Mouse (Mus musculus) ES-E14 (cell line): ENCODE data around the gene Sec14l2. TPM values are rescaled to one million over a fixed set of nuclear protein-coding genes. Genes with fewer than 3 reads are reported as not detected.
"Not testable (repeated sequence)": the region's sequence is repeated elsewhere in the genome, so short reads cannot be mapped to it uniquely, and the experiment has no call there.

ENCODE experiments used
- DNase-seq: peaks from one replicate; pipeline ENCODE4 v3.0.0-alpha.2; 2013; ENCODE audit warnings: low read depth, low spot score
- H3K27ac ChIP-seq: 2 replicates; pipeline ENCODE4 v1.5.1; 2012; ENCODE audit warnings: low read depth, mild to moderate bottlenecking, low read length, moderate library complexity, mixed read lengths; ENCODE audit not compliant: poor library complexity, insufficient read depth, severe bottlenecking
- H3K36me3 ChIP-seq: 2 replicates; pipeline ENCODE4 v1.6.1; 2012; ENCODE audit warnings: mild to moderate bottlenecking, low read length, moderate library complexity, mixed read lengths; ENCODE audit not compliant: control insufficient read depth, poor library complexity, insufficient read depth, severe bottlenecking
- H3K4me1 ChIP-seq, 2 experiments: fragments of 150-350 bp in 1 of 2; sonication (generic) in 1 of 2; 2 replicates each; pipeline ENCODE4 v1.6.1; 2012; ENCODE audit warnings: low read length in 2 of 2, mild to moderate bottlenecking in 1 of 2, mixed read lengths in 1 of 2; ENCODE audit not compliant: control insufficient read depth in 2 of 2, insufficient read depth in 2 of 2, poor library complexity in 1 of 2
- H3K4me3 ChIP-seq, 2 experiments: fragments of 150-350 bp in 1 of 2; sonication (generic) in 1 of 2; 2 replicates each; pipeline ENCODE4 v1.5.1; 2012; ENCODE audit warnings: low read length in 2 of 2, low read depth in 1 of 2, mild to moderate bottlenecking in 1 of 2, mixed read lengths in 1 of 2; ENCODE audit not compliant: insufficient read depth in 1 of 2, poor library complexity in 1 of 2, severe bottlenecking in 1 of 2
- H3K9ac ChIP-seq: 2 replicates; pipeline ENCODE4 v1.6.1; 2012; ENCODE audit warnings: low read depth, mild to moderate bottlenecking, low read length, mixed read lengths; ENCODE audit not compliant: poor library complexity, insufficient read depth, severe bottlenecking
- H3K9me3 ChIP-seq: fragments of 150-350 bp; sonication (generic); 2 replicates; pipeline ENCODE4 v1.6.1; 2012; ENCODE audit warnings: low read depth, mild to moderate bottlenecking, low read length; ENCODE audit not compliant: control insufficient read depth, insufficient read depth
- CHD2 ChIP-seq: IDR thresholded peaks from 2 replicates; pipeline ENCODE4 v1.6.1; 2014; ENCODE audit warnings: mild to moderate bottlenecking, low read depth, low read length, inconsistent platforms
- HCFC1 ChIP-seq: IDR thresholded peaks from 2 replicates; pipeline ENCODE4 v1.6.1; 2012; ENCODE audit warnings: low read length, inconsistent platforms, borderline replicate concordance; ENCODE audit not compliant: insufficient read depth
- MAFK ChIP-seq: IDR thresholded peaks from 2 replicates; pipeline ENCODE4 v1.6.1; 2014; ENCODE audit warnings: mild to moderate bottlenecking, low read depth, low read length, inconsistent platforms; ENCODE audit not compliant: insufficient read depth
- ZC3H11A ChIP-seq: IDR thresholded peaks from 2 replicates; pipeline ENCODE4 v1.6.1; 2012; ENCODE audit warnings: low read depth, mild to moderate bottlenecking, inconsistent platforms, low read length, borderline replicate concordance
- ZNF384 ChIP-seq: IDR thresholded peaks from 2 replicates; pipeline ENCODE4 v1.6.1; 2012; ENCODE audit warnings: low read depth, low read length, inconsistent platforms
- in situ Hi-C, 2 experiments: fragments of 600-800 bp; cut with MboI; formaldehyde crosslinking; loops; one replicate each; pipeline ENCODE4 v1.15.1; 2025; ENCODE audit warnings: low sequenced_read_pairs in 2 of 2, inconsistent platforms in 1 of 2; ENCODE audit not compliant: unreplicated experiment in 2 of 2
- total RNA-seq: library from RNA; depleted of rRNA; stranded (reverse); fragments of 300-350 nt; gene quantifications from 2 replicates; pipeline ENCODE4 v1.2.3, GENCODE M21; 2012

Sec14l2 gene
- total RNA-seq, 1 experiment = 7.9 TPM

DNA sequence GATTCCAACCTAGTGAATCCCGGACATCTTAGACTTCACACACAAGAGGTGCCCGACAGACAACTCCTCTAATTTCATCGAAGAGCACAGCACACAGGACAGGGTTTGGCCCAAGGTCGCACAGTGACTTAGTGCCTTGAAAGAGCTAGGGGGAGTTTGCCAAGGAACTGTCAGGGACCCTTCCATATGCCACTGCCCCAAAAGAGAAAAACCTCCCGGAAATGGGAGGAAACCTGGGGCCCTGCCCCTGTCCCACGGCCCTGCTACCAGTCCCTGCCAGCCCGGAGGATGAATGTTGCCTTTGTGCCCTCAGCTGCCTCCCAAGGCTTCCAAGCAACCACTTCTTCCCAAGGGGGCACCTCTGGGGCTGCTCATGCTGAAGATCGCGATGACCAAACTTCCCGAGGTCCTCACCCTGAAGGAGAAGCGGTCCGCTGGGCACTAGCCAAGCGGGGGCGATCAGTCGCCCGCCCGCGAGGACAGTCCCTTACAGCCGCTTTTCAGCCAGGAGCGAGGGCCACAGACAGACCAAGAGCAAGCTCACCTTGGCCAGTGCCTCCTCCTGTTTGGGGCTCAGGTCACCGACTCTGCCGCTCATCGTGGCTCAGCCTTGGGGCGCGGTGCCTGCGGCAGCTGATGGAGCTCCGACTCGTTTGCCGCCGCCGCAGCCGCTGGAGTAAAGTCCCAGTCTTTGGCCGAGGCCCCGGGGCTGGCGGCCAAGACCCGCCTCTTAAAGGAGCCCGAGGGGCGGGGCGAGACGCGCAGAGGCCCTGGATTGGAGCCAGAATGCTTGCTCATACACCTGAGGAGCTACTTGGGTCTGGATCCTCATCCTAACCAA lies 4.9 kb downstream of the Sec14l2 start:
- in situ Hi-C loops = no loop called here
- peak overlapping the region; percentile 60 to 81 for H3K4me3 ChIP-seq
- no peak for TF ChIP-seq HCFC1
- TF ChIP-seq ZC3H11A = no peak
- no peak for TF ChIP-seq CHD2
- TF ChIP-seq ZNF384 = no peak
- TF ChIP-seq MAFK = no peak
- no peak overlapping the region for H3K27ac ChIP-seq
- H3K9ac ChIP-seq = peak overlapping the region; percentile 63
- no peaks in the 10 kb centered on the region for H3K9me3 ChIP-seq
- peaks cover 2 to 13% of the 10 kb centered on the region in 2 experiments; a peak in 2 of 4 replicates for H3K4me1 ChIP-seq
- DNase-seq = peak; percentile 68
- H3K36me3 ChIP-seq = no peaks in the 10 kb centered on the region

DNA sequence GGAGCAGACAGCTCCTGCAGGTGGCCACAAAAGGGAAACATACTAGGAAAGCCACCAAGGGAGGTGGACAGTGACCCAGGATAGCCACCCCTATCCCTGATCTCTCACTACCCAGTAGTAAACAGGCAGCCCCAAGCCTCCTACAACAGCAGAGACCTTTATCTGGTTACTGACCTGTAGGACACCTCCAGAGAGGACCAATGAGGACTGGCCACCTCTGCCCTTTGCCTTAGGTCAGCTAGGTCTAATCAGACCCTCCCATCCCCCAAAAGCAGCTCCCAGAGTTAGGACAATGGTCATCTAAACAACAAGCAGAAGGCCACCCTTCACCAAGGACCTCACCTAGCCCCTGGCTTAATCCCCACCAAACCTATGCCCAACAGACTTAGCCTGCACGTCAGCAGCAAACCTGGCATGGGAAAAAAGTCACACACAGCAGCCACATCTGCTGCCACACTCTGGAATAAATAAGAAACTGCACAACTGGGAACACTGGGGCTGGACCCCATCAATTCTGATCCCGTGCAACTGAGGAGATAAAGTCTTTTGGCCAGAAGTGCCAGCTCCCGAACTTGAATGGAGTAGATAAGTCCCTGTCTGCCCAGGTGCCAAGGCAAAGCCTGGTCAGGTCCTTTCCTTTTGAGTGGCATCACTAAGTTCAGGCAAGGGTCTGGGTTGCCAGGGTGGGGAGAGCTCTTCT lies 5.7 kb downstream of the Sec14l2 start:
- Histone ChIP-seq H3K9ac (no peak overlapping the region), H3K9me3 (no peaks in the 10 kb centered on the region), H3K27ac (no peak overlapping the region), H3K4me3 (no peak overlapping the region; a peak in 1 of 4 replicates), H3K36me3 (no peaks in the 10 kb centered on the region), H3K4me1 (peaks cover 0 to 9% of the 10 kb centered on the region in 2 experiments; a peak in 1 of 4 replicates)
- in situ Hi-C loops = no loop called here
- DNase-seq = no peak
- TF ChIP-seq ZNF384 (no peak), MAFK (no peak), ZC3H11A (no peak), CHD2 (no peak), HCFC1 (no peak)

DNA sequence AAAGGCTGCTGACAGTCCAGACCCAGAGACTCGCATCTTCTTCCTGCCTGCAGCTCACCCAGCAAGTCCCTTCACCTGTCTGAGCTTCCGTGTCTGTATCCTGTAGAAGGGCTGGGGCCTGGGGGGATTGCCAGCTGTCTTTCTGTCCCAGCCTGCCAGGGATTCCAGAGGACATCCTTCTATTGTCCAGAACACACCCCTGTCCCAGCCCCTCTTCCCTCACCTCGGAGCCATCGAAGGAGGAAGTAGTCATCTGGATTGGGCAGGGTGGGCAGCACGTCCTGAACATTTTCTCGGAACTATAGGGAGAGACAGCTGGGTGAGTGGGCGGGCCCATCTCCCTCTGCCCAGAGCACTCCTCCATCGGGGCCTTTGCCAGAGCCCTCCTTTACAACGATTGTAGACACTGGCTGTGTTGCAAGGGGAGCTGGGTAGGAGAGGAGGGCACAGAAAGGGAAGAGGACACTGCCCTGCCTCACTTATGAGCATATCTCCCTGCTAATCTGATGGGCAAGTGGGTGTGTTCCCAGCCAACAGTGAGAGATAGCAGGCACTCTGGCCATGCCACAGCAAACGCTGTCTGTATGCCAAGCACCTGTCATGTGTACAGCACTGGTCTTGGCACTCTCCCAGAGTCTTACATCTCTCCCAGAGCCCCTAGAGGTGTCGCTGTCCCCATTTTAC lies 6.6 kb downstream of the Sec14l2 start:
- DNase-seq = no peak
- Histone ChIP-seq H3K4me3 (no peak overlapping the region), H3K36me3 (no peaks in the 10 kb centered on the region), H3K27ac (no peak overlapping the region), H3K4me1 (peaks cover 0 to 4% of the 10 kb centered on the region in 2 experiments; a peak in 1 of 4 replicates), H3K9me3 (no peaks in the 10 kb centered on the region), H3K9ac (no peak overlapping the region)
- TF ChIP-seq MAFK (no peak), CHD2 (no peak), ZC3H11A (no peak), ZNF384 (no peak), HCFC1 (no peak)
- in situ Hi-C loops = no loop called here

DNA sequence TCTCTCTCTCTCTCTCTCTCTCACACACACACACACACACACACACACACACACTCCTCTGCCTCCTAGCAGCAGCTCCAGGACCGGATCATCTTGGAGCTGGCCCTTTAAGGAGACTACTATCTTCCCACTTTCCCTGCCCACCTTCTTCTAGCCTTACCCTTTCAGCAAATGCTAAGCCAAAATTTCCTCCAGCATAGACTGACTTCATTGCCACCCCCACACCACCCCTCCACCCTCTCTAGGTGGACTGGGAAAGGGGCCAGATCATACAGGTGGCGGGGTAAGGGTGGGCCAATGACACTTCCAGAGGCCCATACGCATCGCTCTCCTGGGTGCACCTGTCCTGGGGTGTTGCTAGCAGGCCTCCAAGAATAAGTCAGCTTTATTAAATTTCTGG lies 7.8 kb downstream of the Sec14l2 start:
- Histone ChIP-seq H3K36me3 (no peaks in the 10 kb centered on the region; the same call in 1 of the 2 replicates), H3K9ac (no peak overlapping the region), H3K27ac (no peak overlapping the region), H3K9me3 (no peaks in the 10 kb centered on the region), H3K4me3 (no peak overlapping the region), H3K4me1 (peaks cover 0 to 3% of the 10 kb centered on the region in 2 experiments; a peak in 1 of 4 replicates)
- DNase-seq = no peak
- TF ChIP-seq MAFK (no peak), ZC3H11A (no peak), HCFC1 (no peak), ZNF384 (no peak), CHD2 (no peak)
- in situ Hi-C loops = no loop called here

DNA sequence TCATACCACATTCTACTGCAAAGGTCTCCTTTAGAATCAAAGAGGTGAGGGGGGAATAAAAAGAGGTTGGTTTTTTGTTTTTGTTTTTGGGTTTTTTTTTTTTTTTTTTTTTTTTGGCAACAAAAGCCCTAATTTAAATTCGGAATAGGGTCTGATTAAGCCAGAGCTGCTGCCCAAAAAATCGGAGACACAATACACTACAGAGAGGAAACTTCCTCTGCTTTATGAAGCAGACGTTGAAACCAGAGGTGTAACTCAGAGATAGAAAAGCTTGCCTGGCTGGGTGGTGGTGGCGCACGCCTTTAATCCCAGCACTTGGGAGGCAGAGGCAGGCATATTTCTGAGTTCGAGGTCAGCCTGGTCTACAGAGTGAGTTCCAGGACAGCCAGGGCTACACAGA lies 8.7 kb downstream of the Sec14l2 start:
- H3K4me3 ChIP-seq, H3K27ac ChIP-seq, H3K9me3 ChIP-seq, in situ Hi-C loops, H3K36me3 ChIP-seq, H3K4me1 ChIP-seq, DNase-seq, H3K9ac ChIP-seq: not testable (repeated sequence)
